Mouse (Mus musculus): ENCODE measurements around the gene Ankrd60. TPM values are rescaled to one million over a fixed set of nuclear protein-coding genes. Genes with fewer than 3 reads are reported as not detected.

Ankrd60 gene
- total RNA-seq, 2 experiments from 2014 or later = not detected

DNA sequence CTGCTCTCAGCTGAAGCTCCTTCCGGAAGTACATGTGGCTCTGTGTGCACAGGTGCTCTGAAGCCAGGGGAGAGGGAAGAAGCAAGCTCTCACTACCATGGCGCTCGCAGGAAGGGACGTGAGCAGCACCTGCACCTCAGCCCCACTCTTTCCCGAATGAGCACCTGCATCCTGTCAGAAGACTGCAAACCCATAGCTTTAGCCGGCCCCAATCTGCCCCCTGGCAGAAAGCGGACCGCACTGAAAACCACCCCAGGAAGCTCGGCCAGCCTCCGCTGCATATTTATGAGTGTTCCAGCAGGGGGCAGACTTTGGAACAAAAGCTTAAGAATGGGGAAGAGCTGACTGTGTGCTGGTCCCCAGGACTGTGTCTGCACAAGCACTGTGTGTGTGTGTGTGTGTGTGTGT is 17.2 kb upstream of the Ankrd60 start:
- no peak overlapping the region for H3K4me3 ChIP-seq
- no peak overlapping the region for H3K27ac ChIP-seq
- TF ChIP-seq CTCF (conservative IDR thresholded peaks at IDR 0.05) = peak; percentile 68
- no peak for DNase-seq (ENCODE audit: low spot score in 2 of 2)

GRCm38 (mm10) chr2:173594313-173595063 is 16.3 kb upstream of the Ankrd60 start:
- no peak overlapping the region for H3K27ac ChIP-seq
- H3K4me3 ChIP-seq = no peak overlapping the region
- no peak for TF ChIP-seq CTCF (conservative IDR thresholded peaks at IDR 0.05)
- no peak for DNase-seq (ENCODE audit: low spot score in 2 of 2)

GRCm38 (mm10) chr2:173593841-173594240 is 15.7 kb upstream of the Ankrd60 start:
- Histone ChIP-seq H3K4me3 (no peak overlapping the region), H3K27ac (no peak overlapping the region)
- TF ChIP-seq CTCF (conservative IDR thresholded peaks at IDR 0.05) = no peak
- no peak for DNase-seq (ENCODE audit: low spot score in 2 of 2)

DNA sequence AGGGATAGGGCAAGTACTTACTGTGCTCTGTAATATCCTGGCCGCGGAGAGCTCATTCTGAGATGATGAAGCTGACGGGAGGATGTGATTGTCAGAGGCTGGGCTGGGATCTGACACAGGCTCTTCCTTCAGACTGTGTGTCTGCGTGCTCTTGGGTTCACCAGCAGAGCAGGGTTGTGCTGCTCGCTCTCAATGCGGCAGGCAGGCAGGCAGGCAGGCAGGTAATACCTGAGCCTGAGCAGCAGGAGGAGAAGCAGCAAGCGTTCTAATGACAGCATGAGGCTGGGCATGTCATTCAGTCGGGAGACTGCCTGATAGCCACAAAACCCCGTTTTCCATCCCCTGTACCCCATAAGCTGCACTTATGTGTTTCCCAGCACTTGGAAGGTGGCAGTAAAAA is 14.6 kb upstream of the Ankrd60 start:
- TF ChIP-seq CTCF (conservative IDR thresholded peaks at IDR 0.05) = no peak
- no peak overlapping the region for H3K4me3 ChIP-seq
- no peak overlapping the region for H3K27ac ChIP-seq
- DNase-seq (ENCODE audit: low spot score in 2 of 2) = no peak

GRCm38 (mm10) chr2:173587411-173587810 is 9.2 kb upstream of the Ankrd60 start:
- Histone ChIP-seq H3K4me3 (no peak overlapping the region), H3K27ac (no peak overlapping the region)
- TF ChIP-seq CTCF (conservative IDR thresholded peaks at IDR 0.05) = no peak
- no peak for DNase-seq (ENCODE audit: low spot score in 2 of 2)

DNA sequence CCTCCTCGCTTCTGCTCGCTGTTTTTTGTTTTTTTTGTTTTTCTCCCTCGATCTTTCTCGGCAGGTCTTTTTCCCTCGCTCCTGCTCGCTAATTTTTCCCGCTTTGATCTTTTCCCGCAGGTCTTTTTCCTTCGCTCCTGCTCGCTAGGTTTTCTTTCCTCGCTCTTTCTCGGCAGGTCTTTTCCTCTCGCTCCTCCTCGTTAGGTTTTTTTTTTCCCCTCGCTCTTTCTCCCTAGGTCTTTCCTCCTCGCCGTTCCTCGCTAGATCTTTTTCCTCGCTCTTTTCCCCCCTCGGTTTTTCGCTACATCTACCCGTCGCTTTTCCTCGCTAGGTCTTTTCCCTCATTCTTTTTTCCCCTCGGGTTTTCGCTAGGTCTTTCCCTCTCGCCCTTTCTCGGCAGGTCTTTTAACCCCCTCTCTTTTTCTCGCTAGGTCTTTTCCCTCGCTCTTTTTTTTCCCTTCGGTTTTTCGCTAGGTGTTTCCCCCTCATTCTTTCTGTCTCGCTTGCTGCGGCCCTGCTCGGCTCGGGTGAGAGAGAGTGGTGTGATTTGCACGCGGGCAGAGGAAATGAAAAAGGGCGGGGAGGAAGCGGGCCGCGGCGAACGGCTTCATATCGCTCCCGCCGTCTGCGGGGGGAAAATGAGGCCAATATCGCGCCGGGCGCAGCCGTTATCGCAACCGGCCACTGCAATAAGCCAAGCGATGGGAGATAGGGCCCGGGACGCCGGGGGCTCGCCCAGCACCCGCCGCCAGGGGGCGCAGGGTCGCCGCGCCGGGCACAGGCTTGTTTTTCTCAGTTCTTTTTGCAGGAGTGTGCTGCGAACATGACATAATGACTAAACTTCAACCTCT is 8.2 kb upstream of the Ankrd60 start:
- peak in 1 of 2 experiments; percentile 55 for DNase-seq (ENCODE audit: low spot score in 2 of 2)
- Histone ChIP-seq H3K27ac (no peak overlapping the region), H3K4me3 (peak overlapping the region; percentile 28; the same call in 1 of the 2 replicates)
- TF ChIP-seq CTCF (conservative IDR thresholded peaks at IDR 0.05) = peak; percentile 93

DNA sequence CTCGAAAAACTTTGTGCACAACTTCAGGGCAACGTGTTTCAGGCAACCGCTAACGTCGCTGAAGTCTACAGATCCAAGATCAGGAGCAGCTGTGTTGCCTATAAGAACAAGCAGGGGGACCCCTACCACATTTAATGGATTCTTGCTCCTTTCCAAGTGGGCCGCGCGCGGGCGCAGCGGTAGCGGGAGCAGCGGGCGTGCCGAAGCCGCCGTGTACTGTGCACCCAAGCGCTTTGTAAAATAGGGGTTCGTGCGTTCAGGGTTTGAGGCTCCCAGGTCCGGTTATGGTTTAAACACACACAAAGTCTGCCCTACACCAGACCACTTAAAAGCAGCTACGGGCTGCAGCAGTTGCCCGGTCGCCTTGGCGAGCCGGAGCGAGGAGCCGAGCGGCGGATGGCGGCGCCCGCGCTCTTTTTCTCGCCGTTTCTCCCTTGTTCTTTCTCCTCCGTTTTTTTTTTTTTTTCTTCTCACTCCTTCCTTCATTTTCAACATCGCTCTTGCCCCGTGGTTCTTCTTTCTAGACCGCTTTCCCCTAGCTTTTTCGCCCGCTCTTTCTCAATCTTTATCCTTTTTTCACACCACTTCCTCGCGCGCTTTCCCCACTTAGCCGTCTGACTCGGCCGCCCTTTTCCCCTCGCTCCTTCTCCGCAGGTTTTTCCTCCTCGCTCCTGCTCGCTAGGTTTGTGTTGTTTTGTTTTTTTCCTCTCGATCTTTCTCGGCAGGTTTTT is 7.4 kb upstream of the Ankrd60 start:
- TF ChIP-seq CTCF (conservative IDR thresholded peaks at IDR 0.05) = peak; percentile 37
- H3K27ac ChIP-seq = no peak overlapping the region
- DNase-seq (ENCODE audit: low spot score in 2 of 2) = no peak
- H3K4me3 ChIP-seq = peak overlapping the region; percentile 28; the same call in 1 of the 2 replicates

DNA sequence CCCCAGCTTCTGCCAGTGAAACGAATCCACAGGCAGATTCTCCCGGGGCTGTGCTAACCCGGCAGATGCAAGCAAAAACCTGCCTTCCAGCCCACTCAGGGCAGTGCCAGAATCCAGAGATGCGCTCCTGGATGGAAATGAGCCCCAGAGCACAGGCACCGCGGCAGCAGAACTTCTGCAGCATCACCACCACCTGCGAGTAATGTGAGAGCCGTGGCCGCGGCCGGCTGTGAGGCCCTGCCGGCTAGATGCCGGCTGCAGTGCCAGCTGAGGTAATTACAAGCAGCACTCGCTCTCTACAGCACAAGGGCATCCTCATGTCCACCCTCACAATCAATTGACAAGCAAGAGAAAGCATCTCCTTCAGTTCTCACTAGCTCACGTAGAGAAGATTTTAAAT is 6.2 kb upstream of the Ankrd60 start:
- no peak for TF ChIP-seq CTCF (conservative IDR thresholded peaks at IDR 0.05)
- Histone ChIP-seq H3K4me3 (no peak overlapping the region), H3K27ac (no peak overlapping the region)
- DNase-seq (ENCODE audit: low spot score in 2 of 2) = no peak

GRCm38 (mm10) chr2:173583455-173583854 is 5.3 kb upstream of the Ankrd60 start:
- Histone ChIP-seq H3K4me3 (no peak overlapping the region), H3K27ac (no peak overlapping the region)
- TF ChIP-seq CTCF (conservative IDR thresholded peaks at IDR 0.05) = peak; percentile 84
- no peak for DNase-seq (ENCODE audit: low spot score in 2 of 2)

DNA sequence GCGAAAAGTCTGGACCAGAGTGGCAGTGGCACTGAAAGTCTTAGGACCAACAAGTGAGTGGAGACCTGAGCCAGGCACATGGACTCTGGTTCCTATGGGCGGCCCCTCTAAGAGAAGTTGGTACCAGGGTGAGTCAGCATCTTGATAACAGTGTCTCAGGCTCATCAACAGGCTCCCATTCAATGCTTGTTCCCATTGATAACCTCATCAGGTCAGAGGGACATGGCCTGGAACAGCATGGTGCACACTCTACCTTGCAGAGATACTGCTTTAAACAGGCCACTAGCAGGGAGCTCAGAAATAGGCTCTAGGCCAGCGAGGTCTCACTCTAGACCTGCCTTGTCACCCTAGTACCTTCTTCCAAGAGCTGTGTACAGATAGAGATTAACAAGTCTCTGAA is 4.7 kb upstream of the Ankrd60 start:
- TF ChIP-seq CTCF (conservative IDR thresholded peaks at IDR 0.05) = no peak

DNA sequence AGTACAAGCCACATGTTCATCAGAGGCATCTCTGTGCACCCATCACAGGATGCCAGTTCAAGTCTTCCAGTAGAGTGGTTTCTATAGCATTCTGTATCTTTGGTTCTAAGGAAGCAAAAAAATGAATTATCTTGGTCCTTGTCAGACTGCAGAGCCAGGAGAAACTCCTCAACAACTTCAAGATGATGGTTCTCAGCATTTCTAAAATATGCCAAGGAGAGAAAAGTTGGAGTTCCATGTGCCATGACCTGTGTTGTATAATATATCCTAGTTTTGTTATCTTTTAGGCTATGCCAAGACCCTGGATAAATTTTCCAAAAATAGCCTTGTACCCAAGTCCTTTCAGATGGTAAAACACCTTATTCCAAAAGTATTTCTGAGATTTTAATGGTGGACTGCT is 2.9 kb upstream of the Ankrd60 start:
- DNase-seq (ENCODE audit: low spot score in 2 of 2) = no peak
- Histone ChIP-seq H3K27ac (no peak overlapping the region), H3K4me3 (no peak overlapping the region)
- no peak for TF ChIP-seq CTCF (conservative IDR thresholded peaks at IDR 0.05)

More for the DNA sequence above, 4.7 kb upstream of the Ankrd60 start:
- no peak for DNase-seq (ENCODE audit: low spot score in 2 of 2)
- H3K27ac ChIP-seq = no peak overlapping the region
- no peak overlapping the region for H3K4me3 ChIP-seq

- Histone ChIP-seq H3K27ac (no peak overlapping the region), H3K4me3 (no peak overlapping the region)
- no peak for DNase-seq (ENCODE audit: low spot score in 2 of 2)
- TF ChIP-seq CTCF (conservative IDR thresholded peaks at IDR 0.05) = no peak
Observed at GRCm38 (mm10) chr2:173578595-173578994, 430 bp upstream of the Ankrd60 start.

- TF ChIP-seq CTCF (conservative IDR thresholded peaks at IDR 0.05) = peak; percentile 41
- no peak for DNase-seq (ENCODE audit: low spot score in 2 of 2)
- no peak overlapping the region for H3K27ac ChIP-seq
- no peak overlapping the region for H3K4me3 ChIP-seq
Observed at GRCm38 (mm10) chr2:173564179-173564578, 14.0 kb downstream of the Ankrd60 start.

Data from layer of hippocampus, adult 2 months (tissue).